Mouse (Mus musculus): ENCODE measurements around the gene Nol7. TPM values are rescaled to one million over a fixed set of nuclear protein-coding genes. Genes with fewer than 3 reads are reported as not detected.

Nol7 gene
- total and polyA plus RNA-seq, 2 experiments from 2014 or later: 139 to 179 TPM

DNA sequence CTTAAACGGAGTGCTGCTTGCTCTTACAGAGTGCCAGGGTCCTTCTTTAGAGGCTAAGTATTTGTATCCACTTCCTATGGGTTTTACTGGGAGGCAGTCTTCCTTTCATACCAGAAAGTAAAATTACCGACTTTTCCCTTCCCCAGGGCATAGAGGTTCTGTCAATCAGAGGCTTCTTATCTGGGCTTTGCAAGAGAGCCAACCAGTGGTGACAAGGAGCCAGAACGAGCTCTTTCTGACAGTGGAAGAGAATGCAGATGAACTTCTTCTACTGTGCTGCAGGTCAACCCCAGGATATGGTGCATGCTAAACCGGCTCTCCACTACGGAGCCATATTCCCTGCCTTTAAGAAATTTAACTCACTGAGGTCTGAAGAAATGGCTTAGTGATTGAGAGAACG is 37.7 kb upstream of the Nol7 start:
- no peaks in the 10 kb centered on the region for H3K4me1 ChIP-seq (ENCODE audit: insufficient read depth)
- no peak for TF ChIP-seq CTCF (IDR thresholded peaks at IDR 0.05; ENCODE audit: low read depth)
- no peak overlapping the region for H3K27ac ChIP-seq (ENCODE audit: low read depth, low read length)
- no peaks in the 10 kb centered on the region for H3K9me3 ChIP-seq (ENCODE audit: low read length)
- no peak for DNase-seq
- H3K9ac ChIP-seq: no peak overlapping the region
- no peaks in the 10 kb centered on the region for H3K36me3 ChIP-seq (ENCODE audit: insufficient read depth)
- H3K4me2 ChIP-seq (ENCODE audit: low read depth): no peak overlapping the region
- no peak overlapping the region for H3K4me3 ChIP-seq (ENCODE audit: low read depth, low read length)
- H3K27me3 ChIP-seq (ENCODE audit: insufficient read depth, low read length): no peaks in the 10 kb centered on the region
- no peak for ATAC-seq
- 66% methylated on average over 6 of the region's 6 CpGs for WGBS

DNA sequence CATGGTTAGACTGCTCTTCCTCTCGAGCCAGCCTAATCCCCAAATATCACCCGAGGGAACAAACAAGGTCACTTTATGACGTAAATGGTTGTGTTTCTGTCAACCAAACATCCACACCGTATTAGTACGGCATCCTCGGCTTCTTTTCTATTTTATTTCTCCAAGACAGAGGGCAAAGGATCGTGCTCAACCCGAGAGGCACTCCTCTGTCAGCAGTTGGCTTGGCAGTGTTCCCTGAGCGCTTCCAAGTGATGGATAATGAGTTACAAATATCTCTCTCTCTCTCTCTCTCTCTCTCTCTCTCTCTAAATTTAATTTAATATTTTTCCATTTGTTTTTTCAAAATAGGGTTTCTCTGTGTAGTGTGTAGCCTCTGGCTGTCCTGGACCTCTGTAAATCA is 35.8 kb upstream of the Nol7 start:
- no peaks in the 10 kb centered on the region for H3K36me3 ChIP-seq (ENCODE audit: insufficient read depth)
- no peak overlapping the region for H3K4me2 ChIP-seq (ENCODE audit: low read depth)
- H3K9ac ChIP-seq: no peak overlapping the region
- DNase-seq (no peak), ATAC-seq (no peak)
- H3K27ac ChIP-seq (ENCODE audit: low read depth, low read length): no peak overlapping the region
- TF ChIP-seq CTCF (IDR thresholded peaks at IDR 0.05; ENCODE audit: low read depth): no peak
- no peak overlapping the region for H3K4me3 ChIP-seq (ENCODE audit: low read depth, low read length)
- H3K4me1 ChIP-seq (ENCODE audit: insufficient read depth): peaks cover 6% of the 10 kb centered on the region
- WGBS: 82% methylated on average over 9 of the region's 9 CpGs
- no peaks in the 10 kb centered on the region for H3K27me3 ChIP-seq (ENCODE audit: insufficient read depth, low read length)
- no peaks in the 10 kb centered on the region for H3K9me3 ChIP-seq (ENCODE audit: low read length)

DNA sequence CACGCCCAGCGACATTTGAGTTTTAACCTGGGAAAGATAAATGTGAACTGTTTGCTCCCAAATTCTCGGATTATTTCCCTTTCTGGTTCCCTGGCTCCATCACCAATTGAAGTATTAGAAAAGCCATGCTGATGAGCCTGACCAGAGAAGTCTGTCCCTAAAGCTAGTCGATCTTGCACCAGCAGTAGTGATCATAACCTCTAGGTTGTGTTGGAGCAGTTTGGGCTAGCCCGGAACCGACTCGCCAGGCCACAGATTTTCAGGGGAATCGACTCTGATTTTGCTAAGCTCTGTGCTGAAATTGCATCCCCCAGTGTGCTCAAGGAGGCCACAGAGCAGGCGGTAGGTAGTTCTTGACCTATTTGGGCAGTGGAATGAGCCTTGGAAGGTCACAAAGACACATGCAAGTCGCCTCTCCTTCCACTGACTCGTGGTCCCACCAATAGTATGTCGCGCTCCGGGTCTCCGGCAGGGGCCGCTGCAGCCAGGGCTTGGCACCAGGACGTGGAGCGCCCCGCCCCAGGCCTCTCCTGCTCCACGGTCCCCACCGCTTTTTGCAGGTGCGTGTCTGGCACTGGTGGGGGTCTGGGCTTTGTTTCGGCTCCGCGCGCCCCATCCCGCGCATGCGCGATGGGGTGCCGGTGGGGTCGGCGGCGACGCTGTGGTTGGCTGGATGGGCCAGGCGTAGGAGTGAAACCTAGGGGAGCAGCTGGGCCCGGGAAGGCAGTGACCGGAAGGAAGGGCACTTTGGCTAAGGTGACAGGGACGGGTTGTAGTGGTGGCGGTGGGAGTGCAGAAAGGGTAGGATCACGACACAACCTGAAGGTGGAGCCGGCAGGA is 33.0 kb upstream of the Nol7 start, which contains the start of gene Sirt5:
Gene Sirt5, plus strand, starts transcription at position 512 of the 840 bp plus-strand sequence.
- peak; percentile 93 for DNase-seq
- Histone ChIP-seq H3K4me1 (ENCODE audit: insufficient read depth) (peaks cover 6% of the 10 kb centered on the region), H3K4me2 (ENCODE audit: low read depth) (peak within 1 kb of the TSS; percentile 84), H3K9me3 (ENCODE audit: low read length) (no peaks in the 10 kb centered on the region), H3K27ac (ENCODE audit: low read depth, low read length) (peak within 1 kb of the TSS; percentile 77), H3K36me3 (ENCODE audit: insufficient read depth) (no peaks in the 10 kb centered on the region), H3K9ac (peak within 1 kb of the TSS; percentile 76), H3K27me3 (ENCODE audit: insufficient read depth, low read length) (no peaks in the 10 kb centered on the region), H3K4me3 (ENCODE audit: low read depth, low read length) (peak within 1 kb of the TSS; percentile 65)
- ATAC-seq: peak; percentile 98
- WGBS: 18% methylated on average over 42 of the region's 42 CpGs
- peak; percentile 86 for TF ChIP-seq CTCF (IDR thresholded peaks at IDR 0.05; ENCODE audit: low read depth)

DNA sequence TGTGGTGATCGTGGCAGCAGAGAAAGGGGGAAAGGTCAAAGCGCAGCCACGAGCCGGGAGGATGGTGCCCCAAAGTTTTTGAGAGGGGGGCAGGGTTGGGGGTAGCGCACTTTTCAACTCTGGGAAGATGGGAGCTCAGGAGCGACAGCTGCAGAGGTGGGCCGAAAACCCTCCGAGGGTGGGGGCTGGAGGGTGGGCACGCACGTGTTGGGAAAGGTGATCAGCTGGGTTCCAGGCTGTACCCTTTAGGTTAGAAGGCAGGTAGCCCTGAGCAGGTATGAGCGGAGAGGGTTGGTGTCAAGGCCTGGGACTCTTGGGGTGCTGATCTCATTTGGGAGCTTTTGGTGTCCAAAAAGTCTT is 32.4 kb upstream of the Nol7 start:
- H3K27me3 ChIP-seq (ENCODE audit: insufficient read depth, low read length): no peaks in the 10 kb centered on the region
- H3K27ac ChIP-seq (ENCODE audit: low read depth, low read length): peak overlapping the region; percentile 77
- peaks cover 6% of the 10 kb centered on the region for H3K4me1 ChIP-seq (ENCODE audit: insufficient read depth)
- 8% methylated on average over 11 of the region's 11 CpGs for WGBS
- peak overlapping the region; percentile 76 for H3K9ac ChIP-seq
- peak overlapping the region; percentile 84 for H3K4me2 ChIP-seq (ENCODE audit: low read depth)
- DNase-seq (no peak), ATAC-seq (no peak; the same call in 1 of the 2 replicates)
- no peak for TF ChIP-seq CTCF (IDR thresholded peaks at IDR 0.05; ENCODE audit: low read depth)
- H3K9me3 ChIP-seq (ENCODE audit: low read length): no peaks in the 10 kb centered on the region
- peaks cover 3% of the 10 kb centered on the region for H3K36me3 ChIP-seq (ENCODE audit: insufficient read depth)
- H3K4me3 ChIP-seq (ENCODE audit: low read depth, low read length): peak overlapping the region; percentile 65

DNA sequence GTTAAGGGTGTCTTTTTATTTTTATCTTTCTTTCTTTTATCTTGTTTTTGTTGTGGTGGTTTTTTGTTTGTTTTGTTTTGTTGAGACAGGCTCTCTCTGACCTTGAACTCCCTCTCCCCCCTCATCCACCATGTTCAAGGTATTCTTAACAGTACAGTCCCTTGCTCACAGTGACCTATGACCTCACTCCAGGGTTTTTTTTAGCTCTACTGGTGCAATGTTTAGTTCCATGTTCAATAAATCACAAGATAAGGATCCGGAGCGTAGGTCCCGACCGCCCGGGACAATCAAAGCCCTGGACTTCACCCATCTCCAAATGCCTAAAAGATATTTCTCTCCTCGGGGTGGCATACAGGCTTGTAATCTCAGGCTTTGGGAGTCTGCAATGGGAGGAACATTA is 28.1 kb upstream of the Nol7 start:
- Histone ChIP-seq H3K4me2 (ENCODE audit: low read depth) (no peak overlapping the region), H3K4me3 (ENCODE audit: low read depth, low read length) (no peak overlapping the region), H3K9me3 (ENCODE audit: low read length) (no peaks in the 10 kb centered on the region), H3K27me3 (ENCODE audit: insufficient read depth, low read length) (no peaks in the 10 kb centered on the region), H3K4me1 (ENCODE audit: insufficient read depth) (peaks cover 6% of the 10 kb centered on the region), H3K36me3 (ENCODE audit: insufficient read depth) (peaks cover 25% of the 10 kb centered on the region), H3K27ac (ENCODE audit: low read depth, low read length) (no peak overlapping the region), H3K9ac (no peak overlapping the region)
- DNase-seq (no peak), ATAC-seq (no peak)
- no peak for TF ChIP-seq CTCF (IDR thresholded peaks at IDR 0.05; ENCODE audit: low read depth)
- 95% methylated on average over 6 of the region's 6 CpGs for whole genome bisulfite sequencing

DNA sequence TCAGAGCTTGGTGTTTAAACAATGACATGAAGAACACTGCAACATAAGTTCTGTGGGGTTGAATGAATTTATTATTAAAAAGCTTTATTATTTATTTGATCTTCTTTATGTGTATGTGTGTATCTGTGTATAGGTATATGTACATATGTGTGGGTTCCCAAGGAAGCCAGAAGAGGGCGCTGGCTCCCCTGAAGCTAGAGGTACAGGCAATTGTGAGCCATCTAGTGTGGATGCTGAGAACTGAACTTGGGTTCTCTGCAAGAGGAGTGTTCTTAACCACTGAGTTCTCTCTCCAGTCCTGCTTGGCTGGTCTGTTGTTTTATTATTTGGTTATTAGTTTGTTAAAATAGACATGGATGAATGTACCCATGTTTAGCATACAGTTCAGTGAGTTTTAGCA is 25.3 kb upstream of the Nol7 start:
- Histone ChIP-seq H3K4me1 (ENCODE audit: insufficient read depth) (no peaks in the 10 kb centered on the region), H3K9me3 (ENCODE audit: low read length) (no peaks in the 10 kb centered on the region), H3K4me2 (ENCODE audit: low read depth) (no peak overlapping the region), H3K36me3 (ENCODE audit: insufficient read depth) (peaks cover 31% of the 10 kb centered on the region), H3K27me3 (ENCODE audit: insufficient read depth, low read length) (no peaks in the 10 kb centered on the region), H3K27ac (ENCODE audit: low read depth, low read length) (no peak overlapping the region), H3K9ac (no peak overlapping the region), H3K4me3 (ENCODE audit: low read depth, low read length) (no peak overlapping the region)
- WGBS: 93% methylated on average over 1 of the region's 1 CpGs
- no peak for DNase-seq
- ATAC-seq: no peak
- peak; percentile 34 for TF ChIP-seq CTCF (IDR thresholded peaks at IDR 0.05; ENCODE audit: low read depth)

DNA sequence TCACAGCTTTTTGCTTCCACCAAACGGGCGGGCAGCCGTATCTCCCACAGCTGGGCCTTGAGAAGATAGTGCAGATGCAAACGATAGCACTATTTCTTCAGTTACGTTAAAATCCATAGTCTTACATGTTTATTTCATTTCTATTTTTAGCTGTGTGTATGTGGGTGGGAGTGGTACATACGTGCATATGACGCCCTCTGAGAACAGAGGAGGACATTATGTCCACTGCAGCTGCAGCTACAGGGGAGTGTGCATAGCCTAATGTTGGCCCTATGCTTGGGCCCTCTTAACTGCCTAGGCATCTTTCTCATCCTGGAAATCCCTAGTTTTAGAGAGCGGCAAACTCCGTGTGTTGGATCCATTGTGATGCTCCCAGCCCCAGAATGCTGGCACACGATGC is 24.0 kb upstream of the Nol7 start:
- ATAC-seq (no peak), DNase-seq (no peak)
- Histone ChIP-seq H3K36me3 (ENCODE audit: insufficient read depth) (peaks cover 31% of the 10 kb centered on the region), H3K4me2 (ENCODE audit: low read depth) (no peak overlapping the region), H3K27me3 (ENCODE audit: insufficient read depth, low read length) (no peaks in the 10 kb centered on the region), H3K9me3 (ENCODE audit: low read length) (no peaks in the 10 kb centered on the region), H3K4me1 (ENCODE audit: insufficient read depth) (no peaks in the 10 kb centered on the region), H3K27ac (ENCODE audit: low read depth, low read length) (no peak overlapping the region), H3K4me3 (ENCODE audit: low read depth, low read length) (no peak overlapping the region), H3K9ac (no peak overlapping the region)
- WGBS: 86% methylated on average over 10 of the region's 10 CpGs
- no peak for TF ChIP-seq CTCF (IDR thresholded peaks at IDR 0.05; ENCODE audit: low read depth)

All from forebrain, postnatal 0 days (tissue).